Mouse (Mus musculus) naive thymus-derived CD4-positive, alpha-beta T cell, adult 5 months (primary cell): Measurements from ENCODE around the gene Drp2. TPM values are rescaled to one million over a fixed set of nuclear protein-coding genes. Genes with fewer than 3 reads are reported as not detected.

Experiments
- polyA plus RNA-seq: library from polyadenylated mRNA; unstranded; fragments of 100-300 nt; shearing (Covaris generic); gene quantifications from one replicate; pipeline ENCODE4 v1.2.1, GENCODE M21; 2017

Drp2 gene
- not detected for polyA plus RNA-seq

DNA sequence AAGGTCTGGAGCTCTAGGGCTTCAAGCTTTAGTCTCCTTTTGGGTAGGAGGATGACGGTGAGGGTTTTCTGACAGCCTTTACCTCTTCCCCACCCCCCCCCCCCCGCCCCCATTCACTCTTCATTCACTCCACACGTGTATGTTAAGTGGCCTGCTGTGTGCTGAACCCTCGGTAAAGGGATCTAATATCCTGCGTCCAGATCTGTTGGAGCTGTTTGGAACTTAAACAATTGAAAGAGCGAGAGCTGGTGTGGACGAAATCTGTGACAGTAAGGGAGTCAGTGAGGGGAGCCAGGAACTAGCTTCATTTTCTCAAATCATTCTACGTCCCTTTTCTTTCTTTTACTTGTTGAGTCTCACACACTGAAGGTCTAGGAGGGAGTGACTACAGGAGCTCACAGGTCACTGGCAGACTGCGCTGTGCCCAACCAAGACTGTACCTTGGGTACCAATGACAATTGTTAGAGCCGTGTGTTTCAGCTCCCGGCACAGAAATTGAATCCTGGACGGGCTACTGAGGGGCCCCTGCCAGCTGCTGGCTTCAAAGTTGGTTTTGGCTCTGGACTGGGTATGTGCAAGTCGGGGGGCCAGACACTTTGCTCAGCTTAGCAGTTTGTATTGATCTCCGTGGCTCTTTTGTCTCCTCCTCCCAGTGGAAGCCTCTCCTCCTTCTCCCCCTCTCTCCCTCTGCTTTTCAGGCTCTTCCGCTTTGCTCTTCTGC lies at the start of gene Drp2:
Gene Drp2, plus strand, starts transcription at position 689 of the 721 bp plus-strand sequence.

DNA sequence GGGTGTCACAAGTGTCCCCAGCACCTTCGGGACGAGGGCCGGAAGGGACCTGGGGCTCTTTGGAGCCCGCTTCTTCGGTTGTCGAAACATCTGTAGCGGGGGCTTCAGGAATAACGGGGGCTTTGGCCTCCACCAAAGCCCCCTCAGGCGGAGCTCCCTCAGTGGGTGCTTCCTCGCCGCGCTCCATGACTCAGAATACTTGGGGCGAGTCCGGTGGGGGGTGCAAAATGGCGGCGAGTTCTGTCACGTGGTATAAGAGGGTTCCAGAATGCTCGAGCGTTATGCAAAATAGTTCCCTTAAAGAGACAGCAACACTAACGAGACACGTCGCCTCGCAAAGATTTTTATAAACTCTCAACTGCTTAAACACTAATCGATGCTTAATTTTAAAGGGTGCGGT lies 71.9 kb downstream of the Drp2 start, which contains the start of gene Taf7l:
Gene Taf7l, minus strand, starts transcription at position 201 of the 400 bp plus-strand sequence.

Other genes starting within 250 kb of the Drp2 start
- gene Xkrx, start 242.5 kb upstream of the Drp2 start, polyA plus RNA-seq, result 13.0 TPM
- not detected for gene Arl13a, start 217.1 kb upstream of the Drp2 start, polyA plus RNA-seq
- not detected for gene Nox1, start 182.6 kb upstream of the Drp2 start, polyA plus RNA-seq
- 22.0 TPM for gene Trmt2b, start 127.6 kb upstream of the Drp2 start, polyA plus RNA-seq
- 0.47 TPM for gene Tmem35a, start 109.3 kb upstream of the Drp2 start, polyA plus RNA-seq
- gene Cenpi, start 96.5 kb upstream of the Drp2 start, polyA plus RNA-seq, result 1.6 TPM
- gene Taf7l, start 71.9 kb downstream of the Drp2 start, polyA plus RNA-seq, result not detected
- 31.8 TPM for gene Timm8a1, start 137.3 kb downstream of the Drp2 start, polyA plus RNA-seq
- gene Btk, start 179.0 kb downstream of the Drp2 start, polyA plus RNA-seq, result 0.36 TPM
- 394 TPM for gene Rpl36a, start 181.1 kb downstream of the Drp2 start, polyA plus RNA-seq
- 12.4 TPM for gene Gla, start 196.6 kb downstream of the Drp2 start, polyA plus RNA-seq
- gene Hnrnph2, start 196.6 kb downstream of the Drp2 start, polyA plus RNA-seq, result 160 TPM